Mouse (Mus musculus): ENCODE measurements around the gene Tapt1.

DNA sequence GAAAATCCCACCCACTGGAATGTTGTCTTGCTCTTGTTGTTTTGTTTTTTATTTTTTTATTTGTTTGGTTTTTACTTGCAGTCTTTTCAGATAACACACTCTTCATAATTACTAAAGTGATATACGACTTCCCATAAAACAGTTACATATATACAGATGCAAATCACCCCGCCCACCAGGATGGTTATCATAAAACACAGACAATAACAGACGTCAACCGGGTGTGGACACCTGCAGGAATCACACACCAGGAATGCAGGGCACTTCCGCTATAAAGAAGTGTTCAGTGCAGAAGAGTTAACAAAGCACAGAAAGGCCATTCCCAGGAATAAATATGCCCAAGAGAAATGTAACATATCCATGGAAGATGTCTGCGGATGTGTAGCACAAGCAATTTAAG, 68.7 kb downstream of the Tapt1 start:
- no peak for TF ChIP-seq CTCF (IDR thresholded peaks at IDR 0.05; ENCODE audit: low read depth)
- TF ChIP-seq EP300 (IDR thresholded peaks at IDR 0.05; ENCODE audit: low read depth) = no peak
